Mouse (Mus musculus): ENCODE data around the gene Tesc. TPM values are rescaled to one million over a fixed set of nuclear protein-coding genes. Genes with fewer than 3 reads are reported as not detected.
A peak's percentile ranks its signal among the peaks of the same experiment; 100 is the strongest.

Tesc gene
- polyA plus RNA-seq, 1 experiment from 2014 or later, result 10.0 TPM

GRCm38 (mm10) chr5:118035786-118036185 lies 8.2 kb downstream of the Tesc start:
- Histone ChIP-seq H3K4me1 (peaks cover 45% of the 10 kb centered on the region), H3K4me3 (no peak overlapping the region), H3K27me3 (ENCODE audit: insufficient read depth, poor library complexity, severe bottlenecking) (peaks cover 19% of the 10 kb centered on the region), H3K9me3 (no peaks in the 10 kb centered on the region), H3K36me3 (no peaks in the 10 kb centered on the region), H3K27ac (no peak overlapping the region)
- no peak for DNase-seq (ENCODE audit: low spot score)
- WGBS, result 50% methylated on average over 3 of the region's 3 CpGs

GRCm38 (mm10) chr5:118036888-118037797 lies 9.6 kb downstream of the Tesc start:
- 36% methylated on average over 25 of the region's 25 CpGs for WGBS
- no peak for DNase-seq (ENCODE audit: low spot score)
- Histone ChIP-seq H3K4me3 (peak overlapping the region; percentile 44), H3K9me3 (no peaks in the 10 kb centered on the region), H3K36me3 (no peaks in the 10 kb centered on the region), H3K27me3 (ENCODE audit: insufficient read depth, poor library complexity, severe bottlenecking) (peaks cover 11% of the 10 kb centered on the region), H3K27ac (peak overlapping the region; percentile 79), H3K4me1 (peaks cover 35% of the 10 kb centered on the region)

GRCm38 (mm10) chr5:118037798-118038484 lies 10.4 kb downstream of the Tesc start:
- Histone ChIP-seq H3K9me3 (no peaks in the 10 kb centered on the region), H3K4me3 (peak overlapping the region; percentile 44), H3K27me3 (ENCODE audit: insufficient read depth, poor library complexity, severe bottlenecking) (peaks cover 11% of the 10 kb centered on the region), H3K27ac (peak overlapping the region; percentile 79), H3K36me3 (no peaks in the 10 kb centered on the region), H3K4me1 (peaks cover 34% of the 10 kb centered on the region)
- WGBS, result 8% methylated on average over 10 of the region's 10 CpGs
- DNase-seq (ENCODE audit: low spot score), result no peak

- 29% methylated on average over 12 of the region's 12 CpGs for WGBS
These were observed 11.7 kb downstream of the Tesc start for GRCm38 (mm10) chr5:118039241-118039668.

GRCm38 (mm10) chr5:118042599-118042998 lies 15.1 kb downstream of the Tesc start:
- Histone ChIP-seq H3K4me1 (peaks cover 11% of the 10 kb centered on the region), H3K27me3 (ENCODE audit: insufficient read depth, poor library complexity, severe bottlenecking) (peaks cover 10% of the 10 kb centered on the region), H3K4me3 (no peak overlapping the region), H3K27ac (no peak overlapping the region), H3K9me3 (no peaks in the 10 kb centered on the region), H3K36me3 (no peaks in the 10 kb centered on the region)
- no peak for DNase-seq (ENCODE audit: low spot score)
- 87% methylated on average over 6 of the region's 6 CpGs for WGBS

More at GRCm38 (mm10) chr5:118039241-118039668, 11.7 kb downstream of the Tesc start:
- Histone ChIP-seq H3K9me3 (no peaks in the 10 kb centered on the region), H3K36me3 (no peaks in the 10 kb centered on the region), H3K27ac (0 out of 2 replicates have a peak overlapping the region, but pooled peaks have one; percentile 2), H3K4me1 (peaks cover 21% of the 10 kb centered on the region), H3K4me3 (no peak overlapping the region), H3K27me3 (ENCODE audit: insufficient read depth, poor library complexity, severe bottlenecking) (peaks cover 11% of the 10 kb centered on the region)
- no peak for DNase-seq (ENCODE audit: low spot score)

GRCm38 (mm10) chr5:118043761-118044160 lies 16.2 kb downstream of the Tesc start:
- Histone ChIP-seq H3K4me3 (no peak overlapping the region), H3K9me3 (no peaks in the 10 kb centered on the region), H3K27me3 (ENCODE audit: insufficient read depth, poor library complexity, severe bottlenecking) (peaks cover 10% of the 10 kb centered on the region), H3K27ac (no peak overlapping the region), H3K4me1 (peaks cover 5% of the 10 kb centered on the region; the same call in 1 of the 2 replicates), H3K36me3 (no peaks in the 10 kb centered on the region)
- 86% methylated on average over 4 of the region's 4 CpGs for WGBS
- no peak for DNase-seq (ENCODE audit: low spot score)

GRCm38 (mm10) chr5:118044907-118045306 lies 17.4 kb downstream of the Tesc start:
- Histone ChIP-seq H3K36me3 (no peaks in the 10 kb centered on the region), H3K27ac (no peak overlapping the region), H3K4me1 (peaks cover 7% of the 10 kb centered on the region), H3K4me3 (no peak overlapping the region), H3K27me3 (ENCODE audit: insufficient read depth, poor library complexity, severe bottlenecking) (peaks cover 3% of the 10 kb centered on the region; the same call in 1 of the 2 replicates), H3K9me3 (no peaks in the 10 kb centered on the region)
- DNase-seq (ENCODE audit: low spot score), result no peak
- whole genome bisulfite sequencing, result 84% methylated on average over 6 of the region's 6 CpGs

- Histone ChIP-seq H3K4me3 (no peak overlapping the region), H3K27ac (no peak overlapping the region), H3K9me3 (no peaks in the 10 kb centered on the region), H3K27me3 (ENCODE audit: insufficient read depth, poor library complexity, severe bottlenecking) (peaks cover 3% of the 10 kb centered on the region; the same call in 1 of the 2 replicates), H3K36me3 (no peaks in the 10 kb centered on the region), H3K4me1 (peaks cover 12% of the 10 kb centered on the region)
- DNase-seq (ENCODE audit: low spot score), result no peak
- 91% methylated on average over 9 of the region's 9 CpGs for WGBS
These were observed 17.8 kb downstream of the Tesc start for GRCm38 (mm10) chr5:118045385-118045784.

GRCm38 (mm10) chr5:118047091-118047757 lies 19.7 kb downstream of the Tesc start:
- no peak overlapping the region for H3K4me3 ChIP-seq
- no peak overlapping the region for H3K27ac ChIP-seq
- H3K4me1 ChIP-seq, result peaks cover 16% of the 10 kb centered on the region
- no peaks in the 10 kb centered on the region for H3K36me3 ChIP-seq
- WGBS, result 85% methylated on average over 14 of the region's 14 CpGs
- H3K9me3 ChIP-seq, result no peaks in the 10 kb centered on the region
- peaks cover 3% of the 10 kb centered on the region; the same call in 1 of the 2 replicates for H3K27me3 ChIP-seq (ENCODE audit: insufficient read depth, poor library complexity, severe bottlenecking)
- DNase-seq (ENCODE audit: low spot score), result no peak

- 71% methylated on average over 4 of the region's 4 CpGs for WGBS
- H3K4me1 ChIP-seq, result peaks cover 16% of the 10 kb centered on the region
- peaks cover 3% of the 10 kb centered on the region; the same call in 1 of the 2 replicates for H3K27me3 ChIP-seq (ENCODE audit: insufficient read depth, poor library complexity, severe bottlenecking)
- DNase-seq (ENCODE audit: low spot score), result no peak
- H3K27ac ChIP-seq, result no peak overlapping the region
- no peaks in the 10 kb centered on the region for H3K36me3 ChIP-seq
- no peaks in the 10 kb centered on the region for H3K9me3 ChIP-seq
- no peak overlapping the region for H3K4me3 ChIP-seq
These were observed 20.9 kb downstream of the Tesc start for GRCm38 (mm10) chr5:118048412-118048811.

- no peak for DNase-seq (ENCODE audit: low spot score)
- Histone ChIP-seq H3K9me3 (no peaks in the 10 kb centered on the region), H3K4me3 (no peak overlapping the region), H3K27ac (no peak overlapping the region), H3K36me3 (no peaks in the 10 kb centered on the region), H3K4me1 (peaks cover 16% of the 10 kb centered on the region), H3K27me3 (ENCODE audit: insufficient read depth, poor library complexity, severe bottlenecking) (peaks cover 3% of the 10 kb centered on the region; the same call in 1 of the 2 replicates)
- 76% methylated on average over 5 of the region's 5 CpGs for WGBS
These were observed 21.4 kb downstream of the Tesc start for GRCm38 (mm10) chr5:118048928-118049327.

- 66% methylated on average over 4 of the region's 4 CpGs for WGBS
These were observed 23.2 kb downstream of the Tesc start for GRCm38 (mm10) chr5:118050743-118051142.

More at GRCm38 (mm10) chr5:118050743-118051142, 23.2 kb downstream of the Tesc start:
- Histone ChIP-seq H3K4me3 (no peak overlapping the region), H3K27ac (peak overlapping the region; percentile 30; the same call in 1 of the 2 replicates), H3K4me1 (peaks cover 25% of the 10 kb centered on the region), H3K27me3 (ENCODE audit: insufficient read depth, poor library complexity, severe bottlenecking) (peaks cover 3% of the 10 kb centered on the region; the same call in 1 of the 2 replicates), H3K36me3 (no peaks in the 10 kb centered on the region), H3K9me3 (no peaks in the 10 kb centered on the region)
- no peak for DNase-seq (ENCODE audit: low spot score)

All from heart, embryonic 10.5 days (tissue).